In genomic region chr19:10182142-10182541, GRCm38 (mm10) we compare ENCODE assay signal across 8 mouse cellular contexts. TPM values are rescaled to one million over a fixed set of nuclear protein-coding genes. Genes with fewer than 3 reads are reported as not detected.
DNase-seq lines count a peak whose midpoint lies in the region; ATAC-seq lines count a peak whose summit lies in the region.

No protein-coding gene starts in this region.

- H3K4me2 ChIP-seq in kidney, embryonic 14.5 days (replicated peaks; ENCODE audit: low read depth, low read length), result peak overlapping the region; percentile 77
- H3K4me2 ChIP-seq in hindbrain, embryonic 12.5 days (replicated peaks), result peak overlapping the region; percentile 71
- peak overlapping the region; percentile 81 for H3K4me2 ChIP-seq in midbrain, embryonic 12.5 days (replicated peaks)

- peak overlapping the region; percentile 69 for H3K4me3 ChIP-seq in kidney, embryonic 14.5 days (ENCODE audit: low read length)
- peak overlapping the region; percentile 79 for H3K4me3 ChIP-seq in hindbrain, embryonic 12.5 days
- peak overlapping the region; percentile 84 for H3K4me3 ChIP-seq in midbrain, embryonic 12.5 days

- no peak for ATAC-seq in kidney, embryonic 14.5 days (ENCODE audit: low FRiP score, low TSS enrichment)
- no peak for ATAC-seq in hindbrain, embryonic 12.5 days (ENCODE audit: low FRiP score)
- ATAC-seq in midbrain, embryonic 12.5 days (ENCODE audit: low FRiP score, low read depth), result no peak

- no peak overlapping the region for H3K27ac ChIP-seq in kidney, embryonic 14.5 days (ENCODE audit: low read depth, low read length)
- H3K27ac ChIP-seq in hindbrain, embryonic 12.5 days, result peak overlapping the region; percentile 76
- H3K27ac ChIP-seq in midbrain, embryonic 12.5 days (replicated peaks), result peak overlapping the region; percentile 94

- H3K36me3 ChIP-seq in kidney, embryonic 14.5 days (ENCODE audit: control insufficient read depth, insufficient read depth, low read length), result peaks cover 19% of the 10 kb centered on the region
- H3K36me3 ChIP-seq in hindbrain, embryonic 12.5 days, result peaks cover 22% of the 10 kb centered on the region
- peaks cover 23% of the 10 kb centered on the region for H3K36me3 ChIP-seq in midbrain, embryonic 12.5 days

- no peaks in the 10 kb centered on the region for H3K27me3 ChIP-seq in kidney, embryonic 14.5 days (ENCODE audit: control insufficient read depth, insufficient read depth, low read length)
- H3K27me3 ChIP-seq in hindbrain, embryonic 12.5 days, result no peaks in the 10 kb centered on the region
- no peaks in the 10 kb centered on the region for H3K27me3 ChIP-seq in midbrain, embryonic 12.5 days

- peak overlapping the region; percentile 40; the same call in 1 of the 2 replicates for H3K9ac ChIP-seq in kidney, embryonic 14.5 days (ENCODE audit: low read depth, low read length)
- H3K9ac ChIP-seq in hindbrain, embryonic 12.5 days, result peak overlapping the region; percentile 45; the same call in 1 of the 2 replicates
- H3K9ac ChIP-seq in midbrain, embryonic 12.5 days (replicated peaks), result peak overlapping the region; percentile 37; the same call in 1 of the 2 replicates

- H3K9me3 ChIP-seq in kidney, embryonic 14.5 days (ENCODE audit: control insufficient read depth, low read length), result no peaks in the 10 kb centered on the region
- H3K9me3 ChIP-seq in hindbrain, embryonic 12.5 days (replicated peaks), result no peaks in the 10 kb centered on the region; the same call in 1 of the 2 replicates
- no peaks in the 10 kb centered on the region for H3K9me3 ChIP-seq in midbrain, embryonic 12.5 days

- peaks cover 8% of the 10 kb centered on the region for H3K4me1 ChIP-seq in kidney, embryonic 14.5 days (ENCODE audit: control insufficient read depth, insufficient read depth, low read length)
- peaks cover 28% of the 10 kb centered on the region for H3K4me1 ChIP-seq in hindbrain, embryonic 12.5 days
- H3K4me1 ChIP-seq in midbrain, embryonic 12.5 days, result peaks cover 34% of the 10 kb centered on the region

- WGBS in kidney, embryonic 14.5 days, result 35% methylated on average over 7 of the region's 7 CpGs
- 36% methylated on average over 7 of the region's 7 CpGs for WGBS in hindbrain, embryonic 12.5 days
- 37% methylated on average over 7 of the region's 7 CpGs for WGBS in midbrain, embryonic 12.5 days

- no peak for DNase-seq in kidney, postnatal 4 days
- peak; percentile 50 for DNase-seq in ZHBTc4 (ENCODE audit: low read depth, low spot score)
- DNase-seq in urinary bladder, adult 18-20 months (ENCODE audit: low spot score in 2 of 2), result no peak
- no peak for DNase-seq in adrenal gland, adult 18-20 months (ENCODE audit: low spot score in 2 of 2)
- no peak for DNase-seq in ovary, adult 18-20 months (ENCODE audit: low spot score)

RNA-seq across cellular contexts. Expression of gene Fads1, which starts 0.5 kb away (rescaled TPM):
- 51.3 and 94.3 TPM in 2 replicates for polyA plus RNA-seq in kidney, embryonic 14.5 days (2014; fragmentation: Nextera tagmentation; extraction: Ambion mirVana)
- 175 and 183 TPM in 2 replicates for polyA plus RNA-seq in hindbrain, embryonic 12.5 days (2016; fragmentation: Nextera tagmentation; extraction: Ambion mirVana)
- polyA plus RNA-seq in midbrain, embryonic 12.5 days (2016; fragmentation: Nextera tagmentation; extraction: Ambion mirVana), result 192 and 201 TPM in 2 replicates
- total RNA-seq in adrenal gland, adult 18-20 months (2021), result 1,000 to 10,000 TPM in 1 of 2 experiments, 100 to 1,000 TPM in 1; 659 to 1,051 TPM

RNA-seq across cellular contexts. Expression of gene Tmem258, which starts 21.7 kb away (rescaled TPM):
- polyA plus RNA-seq in kidney, embryonic 14.5 days (2014; fragmentation: Nextera tagmentation; extraction: Ambion mirVana), result 467 and 649 TPM in 2 replicates
- polyA plus RNA-seq in hindbrain, embryonic 12.5 days (2016; fragmentation: Nextera tagmentation; extraction: Ambion mirVana), result 313 and 342 TPM in 2 replicates
- polyA plus RNA-seq in midbrain, embryonic 12.5 days (2016; fragmentation: Nextera tagmentation; extraction: Ambion mirVana), result 298 and 313 TPM in 2 replicates
- total RNA-seq in adrenal gland, adult 18-20 months (2021), result 100 to 1,000 TPM; 139 to 159 TPM

RNA-seq across cellular contexts. Expression of gene Fen1, which starts 21.8 kb away (rescaled TPM):
- 92.9 and 99.2 TPM in 2 replicates for polyA plus RNA-seq in kidney, embryonic 14.5 days (2014; fragmentation: Nextera tagmentation; extraction: Ambion mirVana)
- 60.3 and 62.4 TPM in 2 replicates for polyA plus RNA-seq in hindbrain, embryonic 12.5 days (2016; fragmentation: Nextera tagmentation; extraction: Ambion mirVana)
- polyA plus RNA-seq in midbrain, embryonic 12.5 days (2016; fragmentation: Nextera tagmentation; extraction: Ambion mirVana), result 95.9 and 98.9 TPM in 2 replicates
- 10 to 100 TPM in 1 of 2 experiments, 1 to 10 TPM in 1; 7.1 to 12.4 TPM for total RNA-seq in adrenal gland, adult 18-20 months (2021)

RNA-seq across cellular contexts. Expression of gene Myrf, which starts 58.4 kb away (rescaled TPM):
- 3.9 and 6.4 TPM in 2 replicates for polyA plus RNA-seq in kidney, embryonic 14.5 days (2014; fragmentation: Nextera tagmentation; extraction: Ambion mirVana)
- 1.3 and 1.9 TPM in 2 replicates for polyA plus RNA-seq in hindbrain, embryonic 12.5 days (2016; fragmentation: Nextera tagmentation; extraction: Ambion mirVana)
- polyA plus RNA-seq in midbrain, embryonic 12.5 days (2016; fragmentation: Nextera tagmentation; extraction: Ambion mirVana), result 1.1 and 1.5 TPM in 2 replicates
- 1 to 10 TPM; 2.1 to 2.8 TPM for total RNA-seq in adrenal gland, adult 18-20 months (2021)
